Mouse (Mus musculus) kidney, adult 2 months (tissue): ENCODE measurements around the gene Ccl22.

Source experiments
- CTCF ChIP-seq: fragments of 200-500 bp; conservative IDR thresholded peaks from 2 replicates; pipeline ENCODE4 v1.5.1; 2011; ENCODE audit warnings: low read depth, mild to moderate bottlenecking, control low read depth, low read length, moderate library complexity, mixed read lengths; ENCODE audit not compliant: insufficient read depth, insufficient read length
- POLR2A ChIP-seq: fragments of 200-500 bp; IDR thresholded peaks from one replicate; pipeline ENCODE4 v1.6.1; 2011; ENCODE audit warnings: low read depth, low read length, control low read depth

- TF ChIP-seq CTCF, result no peak
- TF ChIP-seq POLR2A, result no peak
These were observed 46.0 kb upstream of the Ccl22 start for GRCm38 (mm10) chr8:94699366-94699765.
